Mouse (Mus musculus): ENCODE results near the gene Olfr90.
A peak's percentile ranks its signal among the peaks of the same experiment; 100 is the strongest.
"Not testable (repeated sequence)": the region's sequence is repeated elsewhere in the genome, so short reads cannot be mapped to it uniquely, and the experiment has no call there.

Olfr90 gene

GRCm38 (mm10) chr17:37088399-37088798 is at the start of gene Olfr90:
Gene Olfr90 (minus strand): TSS chr17:37088499.
- DNase-seq (ENCODE audit: extremely low spot score, low read depth, low spot score), result no peak

- DNase-seq (ENCODE audit: extremely low spot score, low read depth, low spot score), result not testable (repeated sequence)
Measured at GRCm38 (mm10) chr17:37131366-37131765, 43.1 kb upstream of the Olfr90 start.

- no peak for DNase-seq (ENCODE audit: extremely low spot score, low read depth, low spot score)
Measured at GRCm38 (mm10) chr17:37119988-37120387, 31.7 kb upstream of the Olfr90 start, which contains the start of gene Olfr92. Gene Olfr92 (minus strand): TSS chr17:37120088.

GRCm38 (mm10) chr17:37098178-37098577 is 9.9 kb upstream of the Olfr90 start, which contains the start of gene Olfr91:
Gene Olfr91 (minus strand): TSS chr17:37098278.
- no peak for DNase-seq (ENCODE audit: extremely low spot score, low read depth, low spot score)

- DNase-seq (ENCODE audit: extremely low spot score, low read depth, low spot score), result no peak
Measured at GRCm38 (mm10) chr17:37093289-37093688, 5.0 kb upstream of the Olfr90 start.

GRCm38 (mm10) chr17:37092198-37092597 is 3.9 kb upstream of the Olfr90 start:
- no peak for DNase-seq (ENCODE audit: extremely low spot score, low read depth, low spot score)

GRCm38 (mm10) chr17:37085545-37085944 is 2.8 kb downstream of the Olfr90 start:
- DNase-seq (ENCODE audit: extremely low spot score, low read depth, low spot score), result no peak

- DNase-seq (ENCODE audit: extremely low spot score, low read depth, low spot score), result no peak
Measured at GRCm38 (mm10) chr17:37084632-37085031, 3.7 kb downstream of the Olfr90 start.

- DNase-seq (ENCODE audit: extremely low spot score, low read depth, low spot score), result peak; percentile 33
Measured at GRCm38 (mm10) chr17:37083327-37083726, 5.0 kb downstream of the Olfr90 start.

GRCm38 (mm10) chr17:37081659-37082058 is 6.6 kb downstream of the Olfr90 start:
- no peak for DNase-seq (ENCODE audit: extremely low spot score, low read depth, low spot score)

GRCm38 (mm10) chr17:37080119-37080518 is 8.2 kb downstream of the Olfr90 start:
- no peak for DNase-seq (ENCODE audit: extremely low spot score, low read depth, low spot score)

GRCm38 (mm10) chr17:37078990-37079389 is 9.3 kb downstream of the Olfr90 start:
- no peak for DNase-seq (ENCODE audit: extremely low spot score, low read depth, low spot score)

- DNase-seq (ENCODE audit: extremely low spot score, low read depth, low spot score), result no peak
Measured at GRCm38 (mm10) chr17:37078193-37078592, 10.1 kb downstream of the Olfr90 start.

- DNase-seq (ENCODE audit: extremely low spot score, low read depth, low spot score), result no peak
Measured at GRCm38 (mm10) chr17:37075766-37076165, 12.5 kb downstream of the Olfr90 start.

- DNase-seq (ENCODE audit: extremely low spot score, low read depth, low spot score), result no peak
Measured at GRCm38 (mm10) chr17:37075181-37075580, 13.1 kb downstream of the Olfr90 start.

- DNase-seq (ENCODE audit: extremely low spot score, low read depth, low spot score), result no peak
Measured at GRCm38 (mm10) chr17:37072730-37073276, 15.5 kb downstream of the Olfr90 start.

- DNase-seq (ENCODE audit: extremely low spot score, low read depth, low spot score), result no peak
Measured at GRCm38 (mm10) chr17:37072080-37072729, 16.1 kb downstream of the Olfr90 start.

GRCm38 (mm10) chr17:37070121-37070520 is 18.2 kb downstream of the Olfr90 start:
- no peak for DNase-seq (ENCODE audit: extremely low spot score, low read depth, low spot score)

GRCm38 (mm10) chr17:37067861-37068260 is 20.4 kb downstream of the Olfr90 start:
- DNase-seq (ENCODE audit: extremely low spot score, low read depth, low spot score), result no peak

- no peak for DNase-seq (ENCODE audit: extremely low spot score, low read depth, low spot score)
Measured at GRCm38 (mm10) chr17:37065993-37066392, 22.3 kb downstream of the Olfr90 start.

GRCm38 (mm10) chr17:37063686-37064495 is 24.4 kb downstream of the Olfr90 start:
- DNase-seq (ENCODE audit: extremely low spot score, low read depth, low spot score), result no peak

GRCm38 (mm10) chr17:37063063-37063462 is 25.2 kb downstream of the Olfr90 start:
- DNase-seq (ENCODE audit: extremely low spot score, low read depth, low spot score), result no peak
